Mouse (Mus musculus): ENCODE measurements around the gene Gm10643. TPM values are rescaled to one million over a fixed set of nuclear protein-coding genes. Genes with fewer than 3 reads are reported as not detected.
A peak's percentile ranks its signal among the peaks of the same experiment; 100 is the strongest.

Gene Gm10643
- polyA plus RNA-seq, 1 experiment from 2014 or later = 1.0 TPM

DNA sequence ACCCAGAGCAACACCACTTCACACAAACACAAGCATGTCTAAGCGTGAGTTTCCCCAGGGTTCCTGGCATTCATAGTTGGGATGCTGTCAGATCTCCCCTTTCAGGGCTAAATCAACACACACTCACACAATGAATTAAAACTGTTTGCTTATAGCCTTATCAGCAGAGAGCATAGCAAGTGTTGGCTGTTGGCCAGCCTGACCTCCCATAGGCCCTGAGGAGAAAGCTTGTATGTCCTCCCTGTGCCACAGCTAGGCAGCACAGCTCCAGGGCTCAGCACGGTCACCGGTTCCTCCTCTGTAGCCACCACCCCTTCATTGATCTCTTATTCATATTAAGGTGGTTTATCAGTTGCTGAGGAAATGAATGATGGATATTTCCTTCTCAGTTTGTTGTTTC, 12.2 kb downstream of the Gm10643 start:
- Histone ChIP-seq H3K9me3 (ENCODE audit: control insufficient read depth, low read length) (no peaks in the 10 kb centered on the region), H3K9ac (replicated peaks; ENCODE audit: low read depth, low read length) (no peak overlapping the region), H3K36me3 (ENCODE audit: control insufficient read depth, insufficient read depth) (no peaks in the 10 kb centered on the region), H3K4me1 (replicated peaks; ENCODE audit: control insufficient read depth, insufficient read depth, low read length) (no peaks in the 10 kb centered on the region), H3K4me2 (ENCODE audit: low read length) (no peak overlapping the region), H3K27ac (ENCODE audit: low read length) (no peak overlapping the region), H3K4me3 (replicated peaks; ENCODE audit: low read length) (no peak overlapping the region), H3K27me3 (replicated peaks; ENCODE audit: control insufficient read depth, insufficient read depth, low read length) (no peaks in the 10 kb centered on the region)
- ATAC-seq = no peak
- WGBS = 74% methylated on average over 3 of the region's 3 CpGs

DNA sequence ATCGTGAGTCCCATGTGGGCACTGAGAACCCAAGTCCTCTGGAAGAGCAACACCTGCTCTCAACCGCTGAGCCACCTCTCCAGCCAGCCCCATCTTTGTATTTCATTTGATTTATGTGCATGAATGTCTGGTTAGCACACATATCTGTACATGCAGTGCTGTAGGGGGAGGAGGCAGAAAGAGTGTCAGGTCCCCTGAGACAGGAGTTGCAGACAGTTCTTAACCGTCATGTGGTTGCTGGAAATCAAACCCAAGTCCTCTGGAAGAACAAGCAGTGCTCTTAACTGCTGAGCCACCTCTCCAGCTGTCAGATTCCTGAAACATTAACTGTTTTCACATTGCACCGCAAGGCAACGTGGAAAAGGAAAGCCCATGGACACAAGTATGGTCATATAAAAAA, 16.8 kb downstream of the Gm10643 start:
- Histone ChIP-seq H3K36me3 (ENCODE audit: control insufficient read depth, insufficient read depth) (no peaks in the 10 kb centered on the region), H3K27me3 (replicated peaks; ENCODE audit: control insufficient read depth, insufficient read depth, low read length) (peaks cover 19% of the 10 kb centered on the region), H3K4me1 (replicated peaks; ENCODE audit: control insufficient read depth, insufficient read depth, low read length) (peaks cover 2% of the 10 kb centered on the region; the same call in 1 of the 2 replicates), H3K27ac (ENCODE audit: low read length) (no peak overlapping the region), H3K4me2 (ENCODE audit: low read length) (no peak overlapping the region), H3K4me3 (replicated peaks; ENCODE audit: low read length) (no peak overlapping the region), H3K9me3 (ENCODE audit: control insufficient read depth, low read length) (no peaks in the 10 kb centered on the region), H3K9ac (replicated peaks; ENCODE audit: low read depth, low read length) (no peak overlapping the region)
- ATAC-seq = no peak
- WGBS = 80% methylated on average over 5 of the region's 5 CpGs

DNA sequence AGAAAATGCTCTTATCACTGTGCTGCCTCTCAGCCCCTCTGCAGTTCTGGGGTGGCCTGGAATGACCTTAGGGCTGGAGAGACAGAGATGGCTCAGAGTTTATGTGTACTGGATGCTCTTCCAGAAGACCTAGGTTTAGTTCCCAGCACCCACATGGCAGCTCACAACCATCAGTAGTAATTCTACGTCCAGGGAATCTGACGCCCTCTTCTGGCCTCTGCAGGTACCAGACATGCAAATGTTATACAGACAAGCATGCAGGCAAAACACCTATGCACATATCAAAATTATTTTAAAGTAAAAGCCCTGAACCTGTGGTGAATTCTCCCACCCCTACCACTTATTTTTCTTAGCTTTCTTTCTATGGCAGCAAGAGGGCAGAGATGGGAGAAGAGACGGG, 18.4 kb downstream of the Gm10643 start:
- Histone ChIP-seq H3K9ac (replicated peaks; ENCODE audit: low read depth, low read length) (no peak overlapping the region), H3K4me3 (replicated peaks; ENCODE audit: low read length) (no peak overlapping the region), H3K4me2 (ENCODE audit: low read length) (no peak overlapping the region), H3K27me3 (replicated peaks; ENCODE audit: control insufficient read depth, insufficient read depth, low read length) (peaks cover 33% of the 10 kb centered on the region), H3K9me3 (ENCODE audit: control insufficient read depth, low read length) (no peaks in the 10 kb centered on the region), H3K27ac (ENCODE audit: low read length) (no peak overlapping the region), H3K4me1 (replicated peaks; ENCODE audit: control insufficient read depth, insufficient read depth, low read length) (peaks cover 16% of the 10 kb centered on the region), H3K36me3 (ENCODE audit: control insufficient read depth, insufficient read depth) (no peaks in the 10 kb centered on the region)
- no peak for ATAC-seq
- 82% methylated on average over 3 of the region's 3 CpGs for WGBS

DNA sequence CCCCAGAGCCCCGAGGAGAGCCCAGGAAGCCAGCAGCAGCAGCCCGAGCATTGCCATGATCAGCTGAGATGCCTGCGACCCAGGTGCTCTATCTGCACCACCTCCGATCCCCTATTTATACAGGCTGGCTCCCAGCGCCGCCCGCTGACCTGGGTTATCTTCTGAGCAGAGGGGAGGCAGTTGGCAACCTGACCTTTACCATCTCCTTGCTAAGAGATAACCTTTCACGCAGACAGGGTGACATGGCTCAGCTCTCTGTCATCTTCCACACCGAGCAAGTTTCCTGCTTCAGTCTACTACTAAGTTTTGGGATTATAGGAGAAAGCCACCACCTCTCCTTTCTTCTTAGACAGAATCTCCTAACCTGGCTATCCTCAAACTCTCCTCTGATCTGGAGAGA, 20.0 kb downstream of the Gm10643 start, which contains the start of gene Rln3:
Rln3 (minus strand) TSS at position 101 of the 400 bp plus-strand sequence.
- H3K4me2 ChIP-seq (ENCODE audit: low read length) = no peak within 1 kb of the TSS
- H3K27ac ChIP-seq (ENCODE audit: low read length) = no peak within 1 kb of the TSS
- ATAC-seq = no peak
- no peak within 1 kb of the TSS for H3K4me3 ChIP-seq (replicated peaks; ENCODE audit: low read length)
- H3K27me3 ChIP-seq (replicated peaks; ENCODE audit: control insufficient read depth, insufficient read depth, low read length) = peaks cover 33% of the 10 kb centered on the region
- WGBS = 12% methylated on average over 9 of the region's 9 CpGs
- H3K4me1 ChIP-seq (replicated peaks; ENCODE audit: control insufficient read depth, insufficient read depth, low read length) = peaks cover 16% of the 10 kb centered on the region
- no peaks in the 10 kb centered on the region for H3K9me3 ChIP-seq (ENCODE audit: control insufficient read depth, low read length)
- H3K9ac ChIP-seq (replicated peaks; ENCODE audit: low read depth, low read length) = no peak within 1 kb of the TSS
- H3K36me3 ChIP-seq (ENCODE audit: control insufficient read depth, insufficient read depth) = no peaks in the 10 kb centered on the region

DNA sequence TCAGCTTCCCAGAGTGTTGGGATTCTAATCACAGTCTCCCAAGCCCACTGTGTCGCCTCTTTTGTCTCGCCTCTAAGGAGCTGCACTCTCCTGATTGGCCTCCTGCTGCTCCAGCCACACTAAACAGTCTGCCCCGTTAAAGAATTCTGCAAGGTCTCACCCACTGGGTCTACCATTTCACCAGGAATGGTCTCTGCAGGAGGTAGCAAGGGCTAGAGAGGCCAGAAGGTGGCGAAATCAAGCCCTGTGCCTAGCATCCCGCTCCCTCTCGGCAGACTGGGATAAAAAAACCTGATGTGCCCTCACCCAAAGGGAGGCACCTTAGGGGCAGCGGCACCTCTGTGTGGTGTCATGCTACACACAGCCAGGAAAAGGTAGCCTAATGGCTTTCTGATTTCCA, 20.8 kb downstream of the Gm10643 start:
- no peak for ATAC-seq
- Histone ChIP-seq H3K36me3 (ENCODE audit: control insufficient read depth, insufficient read depth) (no peaks in the 10 kb centered on the region), H3K27ac (ENCODE audit: low read length) (no peak overlapping the region), H3K9me3 (ENCODE audit: control insufficient read depth, low read length) (no peaks in the 10 kb centered on the region), H3K4me1 (replicated peaks; ENCODE audit: control insufficient read depth, insufficient read depth, low read length) (peaks cover 16% of the 10 kb centered on the region), H3K27me3 (replicated peaks; ENCODE audit: control insufficient read depth, insufficient read depth, low read length) (peaks cover 33% of the 10 kb centered on the region), H3K9ac (replicated peaks; ENCODE audit: low read depth, low read length) (no peak overlapping the region), H3K4me2 (ENCODE audit: low read length) (no peak overlapping the region), H3K4me3 (replicated peaks; ENCODE audit: low read length) (no peak overlapping the region)
- 1% methylated on average over 7 of the region's 7 CpGs for WGBS

- Histone ChIP-seq H3K4me3 (replicated peaks; ENCODE audit: low read length) (no peak overlapping the region), H3K27ac (ENCODE audit: low read length) (no peak overlapping the region), H3K36me3 (ENCODE audit: control insufficient read depth, insufficient read depth) (no peaks in the 10 kb centered on the region), H3K4me2 (ENCODE audit: low read length) (no peak overlapping the region; the same call in 1 of the 2 replicates), H3K27me3 (replicated peaks; ENCODE audit: control insufficient read depth, insufficient read depth, low read length) (peaks cover 36% of the 10 kb centered on the region), H3K9me3 (ENCODE audit: control insufficient read depth, low read length) (no peaks in the 10 kb centered on the region), H3K9ac (replicated peaks; ENCODE audit: low read depth, low read length) (no peak overlapping the region), H3K4me1 (replicated peaks; ENCODE audit: control insufficient read depth, insufficient read depth, low read length) (peaks cover 16% of the 10 kb centered on the region)
- ATAC-seq = no peak
- 28% methylated on average over 12 of the region's 12 CpGs for WGBS
Observed at GRCm38 (mm10) chr8:84042948-84043342, 22.0 kb downstream of the Gm10643 start.

DNA sequence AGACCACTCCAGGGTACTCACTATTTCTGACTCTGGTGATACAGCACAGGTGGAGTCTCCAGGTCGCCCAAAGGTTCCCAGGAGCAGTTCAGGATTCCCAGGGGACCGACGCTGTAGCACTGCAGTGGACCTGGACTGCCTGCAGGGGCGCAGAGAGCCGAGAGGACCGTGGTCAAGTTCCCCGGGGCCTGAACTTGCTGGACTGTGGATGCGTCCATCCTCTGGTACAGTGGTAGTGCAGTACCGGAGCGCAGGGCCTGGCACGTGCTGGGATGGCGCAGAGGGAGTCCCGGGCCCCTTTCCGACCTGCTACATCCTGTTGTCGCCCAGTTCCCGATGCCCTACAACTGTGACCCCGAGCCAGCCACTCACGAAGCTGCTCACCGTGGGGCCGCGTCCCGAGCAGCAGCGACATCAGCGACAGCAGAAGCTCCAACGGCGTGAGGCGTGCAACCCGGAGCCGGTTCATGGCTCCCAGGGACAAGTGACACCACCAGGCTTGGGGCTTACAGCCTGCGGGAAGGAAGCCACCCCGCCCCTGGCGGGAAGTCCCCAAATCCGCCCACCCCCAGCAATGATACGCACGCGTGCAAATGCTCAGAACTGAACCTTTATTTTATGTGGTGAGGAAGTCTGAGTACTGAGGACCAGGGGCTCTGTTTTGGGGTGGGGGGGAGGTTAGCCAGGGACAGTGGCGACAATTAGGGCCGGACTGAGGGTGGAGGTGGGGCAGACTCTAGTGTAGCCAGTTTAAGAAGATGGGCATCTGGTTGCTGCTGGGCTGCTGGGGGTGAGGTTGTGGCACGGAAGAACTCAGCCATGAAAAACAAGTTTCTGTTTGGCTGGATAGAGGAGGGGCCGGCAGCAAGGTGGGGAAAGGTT, 22.6 kb downstream of the Gm10643 start, which contains the start of gene Il27ra:
Il27ra (minus strand) TSS at position 524 of the 882 bp plus-strand sequence.
- Histone ChIP-seq H3K4me1 (replicated peaks; ENCODE audit: control insufficient read depth, insufficient read depth, low read length) (peaks cover 16% of the 10 kb centered on the region), H3K4me2 (ENCODE audit: low read length) (peak within 1 kb of the TSS; percentile 58), H3K27me3 (replicated peaks; ENCODE audit: control insufficient read depth, insufficient read depth, low read length) (peaks cover 36% of the 10 kb centered on the region), H3K9ac (replicated peaks; ENCODE audit: low read depth, low read length) (peak within 1 kb of the TSS; percentile 53), H3K4me3 (replicated peaks; ENCODE audit: low read length) (peak within 1 kb of the TSS; percentile 36), H3K27ac (ENCODE audit: low read length) (no peak within 1 kb of the TSS), H3K36me3 (ENCODE audit: control insufficient read depth, insufficient read depth) (no peaks in the 10 kb centered on the region), H3K9me3 (ENCODE audit: control insufficient read depth, low read length) (no peaks in the 10 kb centered on the region)
- ATAC-seq = peak; percentile 47; the same call in 1 of the 2 replicates
- 3% methylated on average over 40 of the region's 40 CpGs for WGBS

- H3K4me2 ChIP-seq (ENCODE audit: low read length) = no peak overlapping the region
- 5% methylated on average over 5 of the region's 5 CpGs for WGBS
- H3K36me3 ChIP-seq (ENCODE audit: control insufficient read depth, insufficient read depth) = no peaks in the 10 kb centered on the region
- H3K9me3 ChIP-seq (ENCODE audit: control insufficient read depth, low read length) = no peaks in the 10 kb centered on the region
- H3K4me3 ChIP-seq (replicated peaks; ENCODE audit: low read length) = no peak overlapping the region
- H3K9ac ChIP-seq (replicated peaks; ENCODE audit: low read depth, low read length) = no peak overlapping the region
- peaks cover 14% of the 10 kb centered on the region for H3K4me1 ChIP-seq (replicated peaks; ENCODE audit: control insufficient read depth, insufficient read depth, low read length)
- H3K27ac ChIP-seq (ENCODE audit: low read length) = no peak overlapping the region
- peaks cover 29% of the 10 kb centered on the region for H3K27me3 ChIP-seq (replicated peaks; ENCODE audit: control insufficient read depth, insufficient read depth, low read length)
- ATAC-seq = 0 out of 2 replicates have a peak, but pooled peaks have one; percentile 23
Observed at GRCm38 (mm10) chr8:84039050-84039449, 25.9 kb downstream of the Gm10643 start.

GRCm38 (mm10) chr8:84038015-84038414, 26.9 kb downstream of the Gm10643 start:
- no peak for ATAC-seq
- Histone ChIP-seq H3K27me3 (replicated peaks; ENCODE audit: control insufficient read depth, insufficient read depth, low read length) (peaks cover 20% of the 10 kb centered on the region), H3K9ac (replicated peaks; ENCODE audit: low read depth, low read length) (no peak overlapping the region), H3K4me3 (replicated peaks; ENCODE audit: low read length) (no peak overlapping the region), H3K4me1 (replicated peaks; ENCODE audit: control insufficient read depth, insufficient read depth, low read length) (peaks cover 12% of the 10 kb centered on the region), H3K4me2 (ENCODE audit: low read length) (no peak overlapping the region), H3K27ac (ENCODE audit: low read length) (no peak overlapping the region), H3K9me3 (ENCODE audit: control insufficient read depth, low read length) (no peaks in the 10 kb centered on the region), H3K36me3 (ENCODE audit: control insufficient read depth, insufficient read depth) (no peaks in the 10 kb centered on the region)
- 79% methylated on average over 5 of the region's 5 CpGs for WGBS

Measured in forebrain, embryonic 16.5 days (tissue).